Mouse (Mus musculus): ENCODE results near the gene Cfdp1.

Gene Cfdp1

DNA sequence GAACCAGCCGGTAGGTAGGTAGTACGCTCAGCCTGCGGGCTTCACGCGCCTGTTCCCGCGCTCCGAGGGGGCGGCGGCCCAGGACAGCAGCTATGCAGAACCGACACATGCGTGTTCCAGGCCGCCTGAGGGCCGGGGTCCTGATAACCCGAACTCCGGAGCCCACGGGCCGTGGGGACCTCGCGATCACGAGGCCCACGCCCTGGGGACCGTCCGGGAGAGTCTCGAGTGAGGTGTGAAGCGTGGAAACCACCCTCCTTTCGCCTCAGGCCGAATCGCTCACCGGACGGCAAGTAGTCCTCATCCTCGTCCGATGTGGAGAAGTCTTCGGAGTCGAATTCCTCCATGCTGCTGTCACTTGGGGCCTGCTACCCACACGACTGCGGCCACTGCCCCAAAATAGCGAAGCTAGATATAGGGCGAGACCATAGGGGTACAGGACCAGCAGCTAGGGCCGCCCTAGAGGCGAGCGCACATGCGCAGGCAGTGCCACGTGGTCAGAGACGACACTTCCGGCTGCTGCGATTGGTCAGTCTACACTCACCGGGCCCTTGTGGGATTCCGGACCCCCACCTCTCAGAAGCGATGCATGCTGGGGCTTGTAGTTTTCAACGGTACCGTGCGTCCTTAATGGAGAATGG lies at the start of gene Cfdp1:
Cfdp1 (minus strand) TSS at position 431 of the 641 bp plus-strand sequence.
- in situ Hi-C loops (cut with MboI, MseI) = loop anchor here in 1 of 2 experiments (25.0 kb wide), 1 partner anchor 1783 kb away; the partner anchor contains the start of genes Mon1b and Syce1l

DNA sequence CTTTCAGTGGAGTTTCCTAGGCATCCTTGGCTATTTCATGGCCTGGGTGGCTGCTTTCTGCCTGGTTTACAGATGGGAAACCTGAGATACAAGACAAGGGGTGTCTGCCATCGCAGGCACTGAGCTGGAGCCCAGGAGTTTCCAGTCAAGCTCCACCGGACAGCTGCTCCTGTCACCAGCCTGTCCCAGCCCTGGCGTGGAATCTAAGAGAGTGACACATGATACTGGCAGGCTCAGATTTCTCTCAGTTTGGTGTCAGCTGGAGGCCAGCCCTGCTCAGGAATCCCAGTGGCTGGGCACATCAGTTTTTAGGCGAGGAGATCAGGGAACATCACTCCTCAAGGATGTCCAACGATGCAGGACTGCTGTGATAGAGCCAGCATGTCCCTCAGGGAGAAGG lies 48.0 kb upstream of the Cfdp1 start:
- in situ Hi-C loops (cut with MboI, MseI) = no loop called here

DNA sequence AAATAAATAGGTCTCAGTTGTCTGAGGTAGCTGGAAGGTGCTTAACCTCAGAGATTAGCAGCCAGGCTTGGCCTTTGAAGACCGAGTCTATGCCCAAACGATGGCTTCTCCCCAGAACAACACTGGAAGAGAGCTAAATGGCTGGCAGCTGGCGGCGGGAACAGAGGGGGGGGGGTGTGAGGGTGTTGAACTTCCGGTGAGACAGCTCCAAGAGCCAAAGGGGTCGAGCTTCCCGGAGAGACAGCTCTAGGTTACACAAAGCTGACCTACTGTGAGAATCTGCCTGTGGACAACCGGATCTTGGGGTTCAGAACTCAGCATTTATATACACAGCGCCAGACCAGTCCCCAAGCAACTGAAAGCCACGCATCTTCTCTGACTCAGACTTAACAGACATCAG lies 44.5 kb upstream of the Cfdp1 start:
- in situ Hi-C loops (cut with MboI, MseI) = no loop called here

DNA sequence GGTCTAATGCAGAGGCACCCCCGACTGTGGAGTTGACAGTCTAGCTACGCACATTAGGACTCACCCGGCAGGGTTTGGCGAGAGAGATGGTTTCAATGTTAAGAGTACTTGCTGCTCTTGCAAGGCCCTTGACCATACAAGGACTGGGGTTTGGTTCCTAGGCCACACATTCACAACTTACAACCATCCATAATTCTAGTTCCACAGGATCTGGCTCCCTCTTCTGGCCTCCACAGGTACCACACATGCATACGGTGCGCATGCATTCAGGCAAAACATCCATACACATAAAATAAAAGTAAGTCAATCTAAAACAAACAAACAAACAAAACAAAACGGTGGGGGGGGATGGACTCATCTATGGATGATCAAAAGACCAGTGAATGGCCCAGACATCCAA lies 40.9 kb upstream of the Cfdp1 start:
- in situ Hi-C loops (cut with MboI, MseI) = no loop called here

DNA sequence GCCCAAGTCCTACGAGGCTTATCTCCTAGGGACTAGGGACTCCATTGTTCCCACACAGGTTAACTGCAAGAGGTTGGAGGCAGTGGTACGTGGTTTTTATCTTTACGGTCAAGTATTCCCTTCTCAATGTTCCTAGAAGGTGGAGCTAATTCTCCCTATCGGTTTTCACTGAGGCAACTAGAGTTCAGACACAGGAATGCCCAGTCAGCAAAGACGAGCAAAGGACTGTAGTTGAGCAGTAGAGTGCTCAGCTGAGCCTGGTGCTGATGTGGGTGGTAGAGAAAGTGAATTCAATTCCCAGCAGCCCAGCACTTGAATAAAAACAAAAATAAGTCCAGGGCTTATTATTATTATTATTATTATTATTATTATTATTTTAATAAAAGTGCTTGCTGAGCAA lies 38.5 kb upstream of the Cfdp1 start:
- in situ Hi-C loops (cut with MboI, MseI) = no loop called here

DNA sequence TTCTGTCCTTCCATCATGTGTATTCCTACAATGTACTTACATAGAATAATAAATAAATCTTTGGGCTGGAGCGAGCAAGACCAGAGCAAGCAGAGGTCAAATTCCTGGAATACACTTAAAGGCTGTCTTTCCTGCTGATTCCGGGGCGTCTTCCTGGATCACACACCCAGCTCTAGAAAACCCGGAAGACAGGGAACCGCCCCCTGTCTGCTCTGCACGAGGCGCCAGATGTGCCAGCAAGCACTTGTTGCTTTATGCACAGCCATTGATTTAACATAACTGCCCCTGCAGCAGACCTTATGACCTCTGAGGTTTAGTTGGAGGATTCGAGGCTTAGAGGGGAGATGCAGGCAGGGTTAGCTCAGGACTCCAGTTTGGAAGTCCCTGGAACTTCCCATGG lies 37.9 kb upstream of the Cfdp1 start:
- in situ Hi-C loops (cut with MboI, MseI) = no loop called here

DNA sequence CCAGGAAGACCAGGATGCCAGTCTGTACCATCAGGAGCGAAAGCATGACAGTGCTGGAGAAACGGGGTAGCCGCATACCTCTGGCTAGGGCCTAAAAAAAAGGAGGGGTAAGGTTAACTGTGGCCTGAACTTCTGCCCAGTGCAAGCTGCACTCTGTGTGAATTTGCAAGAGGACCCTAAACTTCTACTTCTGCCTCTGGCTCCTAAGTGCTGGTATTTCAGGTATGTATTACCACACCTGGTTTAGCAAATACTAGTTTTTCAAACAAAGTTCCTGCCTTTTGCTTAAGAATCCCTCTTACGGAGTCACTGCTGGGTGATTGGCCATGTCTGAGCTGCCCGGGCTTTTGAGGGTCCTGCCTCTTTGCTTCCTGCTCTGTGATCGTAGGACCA lies 36.8 kb upstream of the Cfdp1 start:
- in situ Hi-C loops (cut with MboI, MseI) = no loop called here

DNA sequence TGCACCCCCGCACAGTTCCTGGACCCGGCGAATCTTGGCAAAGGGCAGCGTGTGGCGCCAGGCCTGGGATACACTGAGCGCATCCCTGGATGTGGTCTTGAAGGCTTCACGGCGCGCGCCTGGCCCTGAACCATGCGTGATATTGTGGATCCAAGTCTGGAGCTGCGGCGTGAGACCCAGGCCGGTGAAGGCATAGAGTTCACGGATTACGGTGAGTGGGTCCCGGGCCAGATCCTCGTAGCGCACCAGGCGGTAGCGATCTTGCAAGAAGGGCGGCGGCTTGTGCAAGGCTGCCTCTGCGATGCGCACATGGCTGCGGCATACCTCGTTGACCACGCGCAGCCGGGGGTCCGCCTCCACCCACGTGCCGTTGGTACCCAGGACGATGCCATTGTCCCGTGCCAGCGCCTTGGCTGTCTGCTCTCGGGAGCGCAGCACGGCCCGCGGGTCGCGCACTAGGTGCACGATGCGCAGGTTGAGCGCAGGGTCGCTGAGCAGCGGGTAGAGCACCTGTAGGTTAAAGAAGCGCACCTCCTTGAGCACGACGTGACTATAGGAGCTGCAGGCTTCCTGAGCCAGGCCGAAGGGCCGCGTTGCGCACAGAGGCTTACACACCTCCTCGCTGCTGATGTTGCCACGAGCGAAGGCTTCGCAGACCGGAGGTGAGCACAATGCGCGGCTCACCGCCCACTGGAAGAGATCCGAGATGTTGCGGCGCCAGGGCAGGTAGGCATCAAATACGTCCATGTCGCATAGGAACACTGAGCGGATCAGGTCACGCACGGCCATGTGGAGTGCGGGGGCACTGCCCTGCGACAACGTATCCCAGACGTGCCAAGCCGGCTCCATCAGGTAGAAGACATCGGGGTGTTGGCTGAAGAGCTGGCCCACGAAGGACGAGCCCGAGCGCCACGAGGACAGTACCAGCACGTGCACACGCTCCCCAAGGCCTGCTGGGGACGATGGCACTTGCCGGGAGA lies 36.1 kb upstream of the Cfdp1 start:
- in situ Hi-C loops (cut with MboI, MseI) = no loop called here

DNA sequence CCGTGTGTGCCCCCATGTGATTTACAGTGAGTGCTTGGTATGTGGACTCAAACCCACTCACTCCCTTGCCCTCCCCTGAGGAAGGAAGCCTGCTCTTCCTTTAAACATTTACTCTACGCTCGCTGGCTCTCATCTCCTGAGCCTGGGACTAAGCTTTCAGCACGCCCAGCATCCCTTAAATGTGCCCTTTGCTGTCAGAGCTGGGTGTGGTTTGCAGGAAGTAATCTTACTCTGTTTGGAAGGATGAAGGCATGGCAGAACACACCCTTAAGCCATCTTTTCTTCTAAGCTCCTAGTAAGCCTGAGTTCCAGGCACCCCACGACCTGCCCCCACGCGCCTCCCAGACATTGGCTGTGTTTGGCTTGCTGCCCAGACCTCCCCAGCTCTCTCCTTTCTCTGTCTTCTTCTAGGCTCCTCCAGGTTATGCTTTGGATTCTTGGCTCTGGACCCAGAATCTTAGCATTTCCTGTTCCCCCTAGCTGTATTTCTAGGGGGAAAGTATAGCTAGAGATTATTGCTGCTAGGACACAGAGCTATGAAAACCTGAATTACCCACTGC lies 34.1 kb upstream of the Cfdp1 start:
- in situ Hi-C loops (cut with MboI, MseI) = no loop called here

DNA sequence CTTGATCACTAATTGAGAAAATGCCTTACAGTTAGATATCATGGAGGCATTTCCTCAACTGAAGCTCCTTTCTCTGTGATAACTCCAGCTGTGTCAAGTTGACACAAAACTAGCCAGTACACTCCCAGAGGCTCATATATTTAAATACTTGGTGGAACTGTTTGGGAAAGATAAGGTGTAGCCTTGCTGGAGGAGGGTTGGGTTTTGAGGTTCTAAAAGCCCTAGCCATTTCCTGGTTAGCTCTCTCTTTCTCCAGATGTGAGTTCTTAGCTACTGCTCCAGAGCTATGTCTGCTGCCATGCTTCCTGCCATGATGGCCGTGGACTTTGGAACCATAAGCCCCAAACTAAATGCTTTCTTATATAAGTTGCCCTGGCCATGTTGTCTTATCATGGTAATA lies 33.4 kb upstream of the Cfdp1 start:
- in situ Hi-C loops (cut with MboI, MseI) = no loop called here

DNA sequence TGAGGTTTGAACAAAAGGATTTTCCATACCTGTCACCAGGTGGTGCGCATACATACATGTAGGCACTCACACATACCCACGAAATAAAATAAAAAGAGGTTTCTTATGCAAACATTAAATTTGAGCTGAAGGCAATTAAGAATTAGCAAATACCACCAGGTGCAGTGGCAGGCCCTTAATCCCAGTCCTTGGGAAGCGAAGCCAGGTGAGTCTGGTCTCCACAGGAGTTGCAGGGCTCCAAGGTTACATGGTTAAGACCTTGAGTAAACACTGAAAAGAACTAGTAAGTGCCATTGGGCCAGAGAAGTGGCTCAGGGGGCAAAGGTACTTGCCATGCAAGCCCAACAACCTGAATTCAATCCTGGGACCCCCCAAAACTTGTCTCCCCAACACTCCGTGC lies 29.5 kb upstream of the Cfdp1 start:
- in situ Hi-C loops (cut with MboI, MseI) = no loop called here

DNA sequence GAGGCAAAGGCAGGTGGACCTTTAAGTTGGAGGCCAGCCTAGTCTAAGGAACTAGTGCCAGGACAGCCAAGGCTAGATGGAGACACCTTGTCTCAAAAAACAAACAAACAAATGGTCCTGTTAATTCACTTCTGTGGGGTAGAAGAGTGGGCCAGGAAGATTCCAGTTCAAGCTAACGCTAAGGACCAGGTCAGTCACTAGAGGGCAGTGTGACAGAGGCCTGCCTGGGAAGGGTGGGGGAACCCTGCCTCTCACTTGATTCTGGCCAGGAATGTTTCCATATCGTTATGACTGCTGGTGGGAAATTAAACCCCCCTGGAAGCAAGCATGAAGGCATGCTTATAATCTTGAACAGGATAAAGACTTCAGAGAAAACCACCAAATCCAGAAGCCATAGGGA lies 27.5 kb upstream of the Cfdp1 start:
- in situ Hi-C loops (cut with MboI, MseI) = no loop called here

DNA sequence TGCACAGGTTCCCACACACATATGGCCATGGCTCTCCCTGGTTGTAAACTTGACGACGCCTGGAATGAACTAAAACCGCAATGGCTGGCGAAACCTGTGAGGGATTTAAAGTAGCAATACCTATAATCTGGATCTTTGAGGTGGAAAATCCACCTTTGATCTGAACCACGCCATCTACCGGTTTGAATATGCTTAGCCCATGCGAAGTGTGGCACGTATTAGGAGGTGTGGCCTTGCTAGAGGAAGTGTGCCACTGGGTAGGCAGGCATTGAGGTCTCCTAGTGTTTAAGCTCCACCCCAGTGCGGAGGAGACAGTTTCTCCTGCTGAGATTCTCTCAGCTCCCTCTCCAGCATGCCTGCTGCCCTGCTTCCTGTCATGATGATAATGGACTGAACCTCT lies 23.6 kb upstream of the Cfdp1 start:
- in situ Hi-C loops (cut with MboI, MseI) = no loop called here

DNA sequence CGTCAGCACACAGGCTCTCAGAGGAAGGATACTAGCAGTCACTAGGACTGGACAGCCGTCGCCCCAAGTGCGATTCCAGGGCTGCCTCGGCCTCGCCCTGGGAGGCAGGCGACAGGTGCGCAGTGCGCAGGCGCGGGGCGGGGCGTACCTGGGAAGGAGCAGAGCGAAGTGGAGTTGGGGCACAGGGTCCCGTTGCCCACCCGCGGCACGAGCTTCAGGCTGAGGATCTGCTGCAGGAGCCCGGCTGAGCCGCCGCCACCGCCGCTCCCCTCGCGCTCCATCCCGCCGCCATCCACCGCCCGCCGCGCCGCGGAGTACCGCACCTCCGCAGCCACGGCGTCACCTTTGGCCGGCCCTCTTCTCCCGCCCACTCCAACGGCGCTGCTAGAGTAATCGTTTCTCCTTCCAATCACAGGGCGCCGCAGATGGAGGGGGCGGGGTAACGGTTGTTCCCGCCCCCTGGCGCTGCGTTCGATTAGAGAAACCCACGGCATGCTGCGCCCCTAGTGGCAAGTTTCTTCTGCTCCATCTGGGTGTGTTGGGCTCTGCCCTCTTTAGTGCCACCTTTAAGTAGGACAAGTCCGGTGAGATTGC lies 22.4 kb upstream of the Cfdp1 start, which contains the start of gene Tmem170:
Tmem170 (minus strand) TSS at position 396 of the 594 bp plus-strand sequence.
- in situ Hi-C loops (cut with MboI, MseI) = no loop called here

DNA sequence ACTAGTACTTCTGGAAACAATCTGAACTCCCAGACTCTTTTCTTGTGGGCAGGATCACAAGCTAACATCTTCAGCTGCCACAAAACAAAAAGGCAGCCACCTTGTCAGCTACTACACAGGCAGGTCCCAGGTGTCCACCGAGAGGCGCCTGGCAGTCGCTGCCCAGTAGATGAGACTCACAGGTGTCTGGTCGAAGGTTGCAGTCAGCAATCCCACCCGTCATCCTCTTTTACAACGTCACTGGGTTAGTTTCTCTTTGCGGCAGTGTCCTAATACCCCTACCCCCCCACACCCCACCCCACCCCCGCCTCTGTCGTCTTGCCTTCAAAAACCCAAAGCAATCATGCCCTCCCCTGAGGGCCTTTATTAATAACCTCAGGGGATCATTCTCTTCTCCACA lies 21.7 kb upstream of the Cfdp1 start:
- in situ Hi-C loops (cut with MboI, MseI) = no loop called here

DNA sequence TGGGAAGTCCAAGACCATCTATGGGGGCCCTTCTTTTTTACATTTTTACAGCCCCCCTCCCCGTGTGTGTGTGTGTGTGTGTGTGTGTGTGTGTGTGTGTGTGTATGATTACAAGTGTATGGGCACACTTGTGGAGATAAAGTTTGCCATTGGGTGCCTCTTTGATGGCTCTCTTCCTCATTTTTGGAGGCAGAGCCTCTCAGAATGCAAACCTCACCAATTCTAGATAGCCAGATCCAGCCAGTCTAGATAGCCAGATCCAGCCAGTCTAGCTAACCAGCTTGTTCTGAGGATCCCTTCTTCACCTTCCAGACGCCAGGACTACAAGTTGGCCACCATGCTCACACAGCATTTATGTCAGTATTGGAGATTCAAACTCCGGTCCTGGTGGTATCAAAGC lies 17.2 kb upstream of the Cfdp1 start:
- in situ Hi-C loops (cut with MboI, MseI) = loop anchor here in 1 of 2 experiments (25.0 kb wide), 1 partner anchor 1766 kb away; the partner anchor contains the start of genes Mon1b and Syce1l

DNA sequence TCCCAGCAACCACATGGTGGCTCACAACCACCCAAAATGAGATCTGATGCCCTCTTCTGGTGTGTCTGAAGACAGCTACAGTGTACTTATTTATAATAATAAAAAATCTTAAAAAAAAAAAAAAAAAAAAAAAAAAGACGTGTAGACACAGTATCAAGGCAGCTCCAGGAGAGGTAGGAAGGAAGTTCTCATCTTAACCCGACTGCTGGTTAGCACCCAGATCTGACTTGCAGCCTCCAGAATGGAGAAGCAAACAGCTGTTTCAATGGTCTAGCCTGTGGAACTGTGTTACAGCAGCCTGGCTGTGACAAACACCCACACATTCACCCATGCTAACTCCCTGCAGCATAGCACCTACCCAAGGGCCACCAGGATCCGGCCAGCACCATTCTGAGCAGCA lies 16.3 kb upstream of the Cfdp1 start:
- in situ Hi-C loops (cut with MboI, MseI) = loop anchor here in 1 of 2 experiments (25.0 kb wide), 1 partner anchor 1767 kb away; the partner anchor contains the start of genes Mon1b and Syce1l

DNA sequence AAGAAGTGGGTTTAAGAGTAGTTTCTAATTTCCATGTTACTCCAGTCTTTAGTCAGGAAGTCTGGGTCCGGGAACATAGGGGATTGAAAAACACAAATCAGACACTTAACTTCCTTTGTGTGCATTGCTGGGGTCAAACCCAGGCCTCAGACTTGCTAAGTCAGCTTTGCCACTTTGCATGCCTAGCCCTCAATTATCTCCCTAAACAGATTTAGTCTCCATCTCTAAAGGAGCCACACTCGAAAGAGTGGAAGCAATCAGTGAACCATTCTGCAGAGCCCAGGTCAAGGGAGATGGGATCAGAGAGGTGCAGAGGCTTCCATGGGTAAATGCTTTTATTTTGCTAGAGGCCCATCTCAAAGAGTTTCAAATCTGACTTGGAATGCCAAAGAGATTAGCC lies 14.6 kb upstream of the Cfdp1 start:
- in situ Hi-C loops (cut with MboI, MseI) = loop anchor here in 1 of 2 experiments (25.0 kb wide), 1 partner anchor 1769 kb away; the partner anchor contains the start of genes Mon1b and Syce1l

DNA sequence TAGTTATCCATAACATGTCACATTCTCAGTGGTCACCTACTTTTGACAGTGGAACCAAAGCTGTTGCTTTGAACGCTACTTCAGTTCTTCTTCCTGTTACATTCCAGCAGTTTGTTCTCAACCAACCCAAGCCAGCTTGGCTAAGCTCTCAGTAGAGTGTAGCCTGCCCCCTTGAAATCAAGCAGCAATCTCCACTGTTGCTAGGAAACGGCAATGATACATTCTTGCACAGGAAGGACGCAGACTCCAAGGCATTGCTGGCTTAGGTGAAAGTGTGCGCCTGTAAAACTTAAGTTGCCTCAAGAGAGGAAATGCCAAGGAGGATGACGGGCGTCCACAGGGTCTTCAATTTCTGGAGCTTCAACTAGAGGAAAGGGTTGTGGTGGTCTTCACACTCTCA lies 11.8 kb upstream of the Cfdp1 start:
- in situ Hi-C loops (cut with MboI, MseI) = loop anchor here in 1 of 2 experiments (25.0 kb wide), 1 partner anchor 1771 kb away; the partner anchor contains the start of genes Mon1b and Syce1l

DNA sequence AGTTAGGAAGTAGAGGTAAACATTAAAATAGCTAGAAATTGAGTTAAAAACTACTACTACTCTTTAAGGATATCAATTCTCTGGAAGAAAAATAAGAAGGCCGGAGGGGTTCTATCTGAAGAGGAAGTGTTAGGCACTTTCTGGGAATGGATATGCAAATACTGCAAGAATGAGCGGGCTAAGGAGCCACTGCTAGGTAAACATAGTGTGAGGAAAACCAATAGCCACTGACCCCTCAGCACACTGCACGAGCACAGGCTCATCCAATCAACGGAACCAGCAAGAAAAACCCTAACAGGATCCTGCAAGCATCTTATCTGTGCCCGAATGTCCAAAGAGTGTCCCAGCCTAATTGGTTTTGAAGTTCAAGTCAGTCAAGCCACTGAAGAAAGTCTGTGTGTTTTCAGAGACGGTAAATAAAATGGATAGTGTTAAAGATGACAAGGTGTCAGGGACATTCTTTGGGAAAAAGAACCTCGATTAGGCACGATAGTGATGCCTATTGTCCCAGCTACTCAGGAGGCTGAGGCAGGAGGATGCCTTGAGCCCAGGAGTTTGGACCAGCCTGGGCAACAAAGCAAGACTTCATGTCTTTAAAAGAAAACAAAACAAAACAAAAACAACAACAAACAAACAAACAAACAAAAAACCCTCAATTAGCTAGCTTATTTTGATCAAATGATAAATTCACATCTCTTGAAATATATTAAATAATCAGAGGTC lies 11.2 kb upstream of the Cfdp1 start:
- in situ Hi-C loops (cut with MboI, MseI) = loop anchor here in 1 of 2 experiments (25.0 kb wide), 1 partner anchor 1772 kb away; the partner anchor contains the start of genes Mon1b and Syce1l

DNA sequence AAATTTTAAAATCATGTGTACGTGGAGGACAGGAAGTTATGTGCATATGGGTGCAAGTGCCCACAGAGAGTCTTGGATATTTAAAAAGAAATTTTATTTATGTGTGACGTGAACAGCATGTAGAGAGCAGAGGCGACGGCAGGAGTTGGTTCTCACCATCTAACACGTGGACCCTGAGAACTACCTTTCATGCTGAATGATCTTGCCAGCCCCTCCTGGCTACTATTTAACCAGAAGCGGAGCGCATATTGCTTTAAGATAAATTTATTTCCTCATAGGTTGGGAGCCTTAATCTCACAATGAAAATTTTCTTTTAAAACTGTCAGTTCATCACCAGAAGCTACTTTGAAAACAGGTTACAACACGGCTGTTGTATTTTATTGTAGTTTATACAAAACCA lies 10.6 kb upstream of the Cfdp1 start:
- in situ Hi-C loops (cut with MboI, MseI) = loop anchor here in 1 of 2 experiments (25.0 kb wide), 1 partner anchor 1773 kb away; the partner anchor contains the start of genes Mon1b and Syce1l
